Mouse (Mus musculus) hindbrain, embryonic 16.5 days (tissue): ENCODE results near the gene Slc27a1. TPM values are rescaled to one million over a fixed set of nuclear protein-coding genes. Genes with fewer than 3 reads are reported as not detected.

ENCODE experiments used
- ATAC-seq: fragments of 200-750 bp; cut with Nextera tagmentation; 2 replicates; pipeline ENCODE4 v1.8.0; 2017; ENCODE audit warnings: moderate TSS enrichment, moderate library complexity
- H3K27ac ChIP-seq: fragments of 300-500 bp; sonication (generic); 2 replicates; pipeline ENCODE4 v1.5.1; 2014; ENCODE audit warnings: low read depth, mild to moderate bottlenecking, control low read depth, low read length, moderate library complexity
- H3K27me3 ChIP-seq: fragments of 300-500 bp; sonication (generic); replicated peaks from 2 replicates; pipeline ENCODE4 v1.6.1; 2014; ENCODE audit warnings: low read length; ENCODE audit not compliant: control insufficient read depth, insufficient read depth
- H3K36me3 ChIP-seq: fragments of 300-500 bp; sonication (generic); 2 replicates; pipeline ENCODE4 v1.6.1; 2014; ENCODE audit warnings: mild to moderate bottlenecking, low read length, moderate library complexity, mixed read lengths; ENCODE audit not compliant: control insufficient read depth, insufficient read depth
- H3K4me1 ChIP-seq: fragments of 300-500 bp; sonication (generic); 2 replicates; pipeline ENCODE4 v1.6.1; 2014; ENCODE audit warnings: low read depth, low read length; ENCODE audit not compliant: control insufficient read depth, insufficient read depth
- H3K4me2 ChIP-seq: fragments of 300-500 bp; sonication (generic); 2 replicates; pipeline ENCODE4 v1.6.1; 2014; ENCODE audit warnings: mild to moderate bottlenecking, low read length, control low read depth, moderate library complexity
- H3K4me3 ChIP-seq: fragments of 300-500 bp; sonication (generic); 2 replicates; pipeline ENCODE4 v1.5.1; 2014; ENCODE audit warnings: mild to moderate bottlenecking, low read length, control low read depth, moderate library complexity
- H3K9ac ChIP-seq: fragments of 300-500 bp; sonication (generic); 2 replicates; pipeline ENCODE4 v1.6.1; 2014; ENCODE audit warnings: low read depth, mild to moderate bottlenecking, control low read depth, low read length, moderate library complexity
- H3K9me3 ChIP-seq: fragments of 300-500 bp; sonication (generic); 2 replicates; pipeline ENCODE4 v1.6.1; 2014; ENCODE audit warnings: mild to moderate bottlenecking, low read length, moderate library complexity; ENCODE audit not compliant: control insufficient read depth
- WGBS: fragments of 180-500 bp; shearing (Covaris S2); extraction: QIAGEN DNeasy Blood & Tissue Kit; methylation state at CpG from one replicate; pipeline ENCODE4 v1.1.7; 2014; 5-methylcytosine and 5-hydroxymethylcytosine counted together
- microRNA-seq: library from miRNA; unstranded; fragments of <30 nt; microRNA quantifications from one replicate; pipeline ENCODE4, GENCODE M21; 2017
- polyA plus RNA-seq: library from polyadenylated mRNA; unstranded; fragments of >200 nt; fragmentation: Nextera tagmentation; extraction: Ambion mirVana; gene quantifications from 2 replicates; pipeline ENCODE4 v1.2.1, GENCODE M21; 2015

The Slc27a1 gene
- polyA plus RNA-seq, 1 experiment from 2014 or later: 107 TPM

DNA sequence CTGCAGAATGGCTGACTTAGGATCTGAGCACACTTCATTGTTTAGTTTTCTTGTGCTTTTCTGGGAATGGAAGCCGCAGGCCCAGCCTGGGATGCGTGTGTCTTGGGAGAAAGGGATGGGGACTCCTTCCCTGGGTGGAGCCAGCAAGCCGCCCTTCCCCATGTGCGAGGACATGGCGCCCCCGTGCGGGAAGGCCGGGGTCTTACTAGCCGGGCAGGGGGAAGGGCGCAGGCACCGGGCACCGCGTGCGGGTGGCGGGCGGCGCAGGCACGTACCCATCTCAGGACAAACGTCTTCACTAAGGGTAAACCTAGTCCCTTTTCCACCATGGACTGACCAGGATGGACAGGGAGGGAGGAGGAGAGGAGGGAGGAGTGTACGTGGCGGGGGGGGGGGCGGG is 64.5 kb downstream of the Slc27a1 start:
- H3K27ac ChIP-seq: no peak overlapping the region
- no peak overlapping the region for H3K9ac ChIP-seq
- no peaks in the 10 kb centered on the region for H3K9me3 ChIP-seq
- H3K4me3 ChIP-seq: no peak overlapping the region
- H3K4me1 ChIP-seq: peaks cover 17% of the 10 kb centered on the region
- H3K27me3 ChIP-seq: peaks cover 2% of the 10 kb centered on the region
- H3K4me2 ChIP-seq: no peak overlapping the region
- no peak for ATAC-seq
- peaks cover 11% of the 10 kb centered on the region for H3K36me3 ChIP-seq
- WGBS: 17% methylated on average over 18 of the region's 22 CpGs

GRCm38 (mm10) chr8:71633981-71634667 is 65.4 kb downstream of the Slc27a1 start:
- peak; percentile 35 for ATAC-seq
- H3K4me1 ChIP-seq: peaks cover 11% of the 10 kb centered on the region
- no peaks in the 10 kb centered on the region for H3K9me3 ChIP-seq
- 0 out of 2 replicates have a peak overlapping the region, but pooled peaks have one; percentile 48 for H3K27ac ChIP-seq
- H3K9ac ChIP-seq: peak overlapping the region; percentile 41; the same call in 1 of the 2 replicates
- no peak overlapping the region for H3K4me3 ChIP-seq
- peaks cover 2% of the 10 kb centered on the region for H3K27me3 ChIP-seq
- H3K4me2 ChIP-seq: peak overlapping the region; percentile 39
- H3K36me3 ChIP-seq: peaks cover 12% of the 10 kb centered on the region
- 5% methylated on average over 26 of the region's 26 CpGs for WGBS

Small RNA genes lying within 50 kb of the gene (microRNA-seq; reads per million reads assigned to microRNA genes)
- gene Mir6769b: 3.3 reads per million, percentile 9 among the genes with 10 or more reads in this experiment

Other genes with a start within 250 kb of the Slc27a1 start
- gene Use1, start 202.0 kb upstream of the Slc27a1 start, polyA plus RNA-seq: 115 and 120 TPM in 2 replicates
- 5.5 and 6.3 TPM in 2 replicates for gene Ocel1, start 197.6 kb upstream of the Slc27a1 start, polyA plus RNA-seq
- 20.7 and 23.6 TPM in 2 replicates for gene Nr2f6, start 186.9 kb upstream of the Slc27a1 start, polyA plus RNA-seq
- gene Ushbp1, start 173.1 kb upstream of the Slc27a1 start, polyA plus RNA-seq: 7.3 and 9.5 TPM in 2 replicates
- gene Babam1, start 172.0 kb upstream of the Slc27a1 start, polyA plus RNA-seq: 97.3 and 101 TPM in 2 replicates
- 8.8 and 9.8 TPM in 2 replicates for gene Ankle1, start 162.9 kb upstream of the Slc27a1 start, polyA plus RNA-seq
- gene Abhd8, start 105.2 kb upstream of the Slc27a1 start, polyA plus RNA-seq: 172 and 182 TPM in 2 replicates
- gene Mrpl34, start 103.9 kb upstream of the Slc27a1 start, polyA plus RNA-seq: 168 and 172 TPM in 2 replicates
- 240 and 247 TPM in 2 replicates for gene Dda1, start 99.7 kb upstream of the Slc27a1 start, polyA plus RNA-seq
- gene Ano8, start 82.9 kb upstream of the Slc27a1 start, polyA plus RNA-seq: 2.3 and 4.5 TPM in 2 replicates
- gene Gtpbp3, start 80.8 kb upstream of the Slc27a1 start, polyA plus RNA-seq: 14.0 and 14.6 TPM in 2 replicates
- 12.0 and 12.5 TPM in 2 replicates for gene Plvap, start 57.1 kb upstream of the Slc27a1 start, polyA plus RNA-seq
- gene Ccdc194, start 43.2 kb upstream of the Slc27a1 start, polyA plus RNA-seq: 0.44 and 0.52 TPM in 2 replicates
- 10.4 and 12.3 TPM in 2 replicates for gene Bst2, start 31.4 kb upstream of the Slc27a1 start, polyA plus RNA-seq
- gene Mvb12a, start 26.0 kb upstream of the Slc27a1 start, polyA plus RNA-seq: 66.3 and 70.4 TPM in 2 replicates
- gene Tmem221, start 10.0 kb upstream of the Slc27a1 start, polyA plus RNA-seq: 0.09 and 0.19 TPM in 2 replicates
- not detected in 2 replicates for gene Nxnl1, start 2.3 kb upstream of the Slc27a1 start, polyA plus RNA-seq
- 220 and 237 TPM in 2 replicates for gene Pgls, start 23.3 kb downstream of the Slc27a1 start, polyA plus RNA-seq
- gene Fam129c, start 28.8 kb downstream of the Slc27a1 start, polyA plus RNA-seq: 6.4 and 7.8 TPM in 2 replicates
- gene Colgalt1, start 42.1 kb downstream of the Slc27a1 start, polyA plus RNA-seq: 62.1 and 74.1 TPM in 2 replicates
- gene Unc13a, start 102.9 kb downstream of the Slc27a1 start, polyA plus RNA-seq: 22.4 and 23.1 TPM in 2 replicates
- gene Jak3, start 107.4 kb downstream of the Slc27a1 start, polyA plus RNA-seq: 7.3 and 8.1 TPM in 2 replicates
- 1.2 and 1.5 TPM in 2 replicates for gene Insl3, start 120.3 kb downstream of the Slc27a1 start, polyA plus RNA-seq
- gene B3gnt3, start 132.9 kb downstream of the Slc27a1 start, polyA plus RNA-seq: 0.44 and 0.62 TPM in 2 replicates
- gene Fcho1, start 156.8 kb downstream of the Slc27a1 start, polyA plus RNA-seq: 78.6 and 89.5 TPM in 2 replicates